Mouse (Mus musculus) kidney, adult 8-10 months (tissue): ENCODE results near the gene Gm5134.
"Not testable (repeated sequence)": the region's sequence is repeated elsewhere in the genome, so short reads cannot be mapped to it uniquely, and the experiment has no call there.

Source experiments
- DNase-seq, 2 experiments: peaks; one replicate each; pipeline ENCODE4 v3.0.0; 2022

Gene Gm5134

GRCm38 (mm10) chr10:75940520-75940919, 13.8 kb upstream of the Gm5134 start, which contains the start of gene Gm867:
Gene Gm867, minus strand, starts transcription at chr10:75940672.
- DNase-seq, result no peak

GRCm38 (mm10) chr10:75941042-75941824, 13.1 kb upstream of the Gm5134 start:
- no peak for DNase-seq

GRCm38 (mm10) chr10:75942736-75943477, 11.4 kb upstream of the Gm5134 start, which contains the start of gene Vpreb3:
Gene Vpreb3, plus strand, starts transcription at chr10:75943057.
- no peak for DNase-seq

GRCm38 (mm10) chr10:75944066-75944772, 10.1 kb upstream of the Gm5134 start:
- DNase-seq, result no peak

- no peak for DNase-seq
Observed at GRCm38 (mm10) chr10:75945213-75945612, 9.1 kb upstream of the Gm5134 start.

- no peak for DNase-seq
Observed at GRCm38 (mm10) chr10:75945896-75946295, 8.4 kb upstream of the Gm5134 start.

- DNase-seq, result no peak
Observed at GRCm38 (mm10) chr10:75948079-75948478, 6.2 kb upstream of the Gm5134 start.

GRCm38 (mm10) chr10:75949053-75950045, 5.0 kb upstream of the Gm5134 start:
- DNase-seq, result no peak

GRCm38 (mm10) chr10:75950791-75951210, 3.5 kb upstream of the Gm5134 start:
- DNase-seq, result no peak

- peak in 1 of 2 experiments; percentile 64 for DNase-seq
Observed at GRCm38 (mm10) chr10:75951424-75952050, 2.8 kb upstream of the Gm5134 start.

GRCm38 (mm10) chr10:75973846-75974245, 19.5 kb downstream of the Gm5134 start:
- no peak for DNase-seq

GRCm38 (mm10) chr10:75975216-75975615, 20.9 kb downstream of the Gm5134 start:
- DNase-seq, result peak in 1 of 2 experiments; percentile 32

- DNase-seq, result no peak
Observed at GRCm38 (mm10) chr10:75978119-75978834, 24.0 kb downstream of the Gm5134 start.

GRCm38 (mm10) chr10:75978835-75979157, 24.5 kb downstream of the Gm5134 start:
- no peak for DNase-seq

GRCm38 (mm10) chr10:75979432-75979831, 25.1 kb downstream of the Gm5134 start:
- DNase-seq, result no peak

- no peak for DNase-seq
Observed at GRCm38 (mm10) chr10:75990430-75991042, 36.2 kb downstream of the Gm5134 start.

GRCm38 (mm10) chr10:75993616-75994240, 39.4 kb downstream of the Gm5134 start:
- no peak for DNase-seq

- DNase-seq, result not testable (repeated sequence)
Observed at GRCm38 (mm10) chr10:75994531-75995210, 40.4 kb downstream of the Gm5134 start.

GRCm38 (mm10) chr10:75995463-75995862, 41.1 kb downstream of the Gm5134 start:
- no peak for DNase-seq
